Comparison of ENCODE assay signal across 10 mouse cellular contexts in the genomic region with DNA sequence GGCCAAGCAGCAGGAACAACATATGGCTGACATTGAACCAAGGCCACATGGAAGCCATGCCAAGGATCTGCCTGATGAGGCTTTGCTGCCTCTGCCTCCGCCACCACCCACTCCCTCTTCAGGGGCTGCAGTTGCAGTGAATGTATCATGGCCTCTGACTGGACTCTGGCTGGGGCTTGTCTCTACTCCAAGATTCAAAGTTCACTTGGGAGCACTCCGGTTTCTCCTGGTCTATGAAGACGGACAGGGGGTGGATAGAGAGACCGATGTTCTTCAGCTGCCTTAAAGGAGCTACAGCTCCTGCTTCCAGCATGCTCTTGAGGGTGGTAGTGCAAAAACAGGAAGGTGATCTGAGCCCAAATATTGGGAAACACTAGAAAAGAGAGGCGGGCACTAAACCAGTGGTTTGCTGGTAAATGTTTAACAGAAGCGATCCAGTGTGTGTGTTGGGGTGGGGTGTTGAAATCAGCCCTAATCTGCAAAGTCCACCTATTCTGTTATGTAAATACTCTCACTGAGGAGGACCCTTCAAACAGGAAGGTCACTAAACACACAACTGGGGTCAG. TPM values are rescaled to one million over a fixed set of nuclear protein-coding genes. Genes with fewer than 3 reads are reported as not detected.
DNase-seq lines count a peak whose midpoint lies in the region; ATAC-seq and TF ChIP-seq lines count a peak whose summit lies in the region.
"Had no signal": no experiment of that assay in that cellular context is flagged by ENCODE, and none has a peak within 500 bp of the region (broad histone marks: within the 10 kb centered on the region; RNA-seq: fewer than 3 reads in every experiment).

No protein-coding gene starts in this region.

- no peak overlapping the region for H3K4me3 ChIP-seq in kidney, embryonic 15.5 days (replicated peaks)
- H3K4me3 ChIP-seq in lung, embryonic 14.5 days (ENCODE audit: low read depth, low read length): no peak overlapping the region
- H3K4me3 ChIP-seq in stomach, embryonic 14.5 days (ENCODE audit: low read depth, low read length): no peak overlapping the region
- H3K4me3 ChIP-seq in midbrain, embryonic 10.5 days: no peak overlapping the region
- H3K4me3 ChIP-seq: midbrain, embryonic 12.5 days had no signal

- 59% methylated on average over 6 of the region's 6 CpGs for WGBS in kidney, embryonic 15.5 days
- WGBS in lung, embryonic 14.5 days: 47% methylated on average over 6 of the region's 6 CpGs
- 55% methylated on average over 6 of the region's 6 CpGs for WGBS in stomach, embryonic 14.5 days
- 82% methylated on average over 6 of the region's 6 CpGs for WGBS in midbrain, embryonic 10.5 days

- H3K27ac ChIP-seq in kidney, embryonic 15.5 days: peak overlapping the region; percentile 84
- peak overlapping the region; percentile 69; the same call in 1 of the 2 replicates for H3K27ac ChIP-seq in lung, embryonic 14.5 days (ENCODE audit: low read depth)
- H3K27ac ChIP-seq in stomach, embryonic 14.5 days (ENCODE audit: low read length): peak overlapping the region; percentile 68
- H3K27ac ChIP-seq in midbrain, embryonic 10.5 days (replicated peaks): no peak overlapping the region
- H3K27ac ChIP-seq: midbrain, embryonic 12.5 days had no signal

- no peaks in the 10 kb centered on the region for H3K36me3 ChIP-seq in kidney, embryonic 15.5 days
- no peaks in the 10 kb centered on the region for H3K36me3 ChIP-seq in lung, embryonic 14.5 days (ENCODE audit: insufficient read depth)
- H3K36me3 ChIP-seq in stomach, embryonic 14.5 days (ENCODE audit: control insufficient read depth, insufficient read depth, low read length): no peaks in the 10 kb centered on the region
- H3K36me3 ChIP-seq in midbrain, embryonic 10.5 days: no peaks in the 10 kb centered on the region
- H3K36me3 ChIP-seq: midbrain, embryonic 12.5 days had no signal

- H3K9ac ChIP-seq in kidney, embryonic 15.5 days: no peak overlapping the region
- no peak overlapping the region for H3K9ac ChIP-seq in lung, embryonic 14.5 days
- H3K9ac ChIP-seq in stomach, embryonic 14.5 days (replicated peaks; ENCODE audit: low read depth, low read length): no peak overlapping the region
- H3K9ac ChIP-seq: midbrain, embryonic 12.5 days had no signal

- no peaks in the 10 kb centered on the region for H3K27me3 ChIP-seq in kidney, embryonic 15.5 days
- no peaks in the 10 kb centered on the region for H3K27me3 ChIP-seq in lung, embryonic 14.5 days (ENCODE audit: insufficient read depth, low read length)
- H3K27me3 ChIP-seq in stomach, embryonic 14.5 days (ENCODE audit: control insufficient read depth, insufficient read depth, low read length): no peaks in the 10 kb centered on the region
- H3K27me3 ChIP-seq in midbrain, embryonic 10.5 days (ENCODE audit: low read depth, poor library complexity, severe bottlenecking): peaks cover 17% of the 10 kb centered on the region

- ATAC-seq in kidney, embryonic 15.5 days (replicated peaks; ENCODE audit: low FRiP score): peak; percentile 50
- ATAC-seq in lung, embryonic 14.5 days (ENCODE audit: insufficient read depth): no peak
- peak; percentile 55; the same call in 1 of the 2 replicates for ATAC-seq in stomach, embryonic 14.5 days (ENCODE audit: insufficient number of reproducible peaks, insufficient read depth, low FRiP score, low read depth)

- no peaks in the 10 kb centered on the region for H3K9me3 ChIP-seq in kidney, embryonic 15.5 days (replicated peaks)
- no peaks in the 10 kb centered on the region for H3K9me3 ChIP-seq in lung, embryonic 14.5 days (ENCODE audit: low read depth, low read length)
- no peaks in the 10 kb centered on the region for H3K9me3 ChIP-seq in stomach, embryonic 14.5 days (ENCODE audit: control insufficient read depth, low read depth, low read length)
- H3K9me3 ChIP-seq in midbrain, embryonic 10.5 days (replicated peaks): no peaks in the 10 kb centered on the region
- H3K9me3 ChIP-seq: midbrain, embryonic 12.5 days had no signal

- no peak overlapping the region for H3K4me2 ChIP-seq in kidney, embryonic 15.5 days
- 0 out of 2 replicates have a peak overlapping the region, but pooled peaks have one; percentile 20 for H3K4me2 ChIP-seq in lung, embryonic 14.5 days
- H3K4me2 ChIP-seq in stomach, embryonic 14.5 days (replicated peaks; ENCODE audit: low read depth, low read length): no peak overlapping the region
- H3K4me2 ChIP-seq: midbrain, embryonic 12.5 days had no signal

- peak; percentile 2 for DNase-seq in gastrocnemius, postnatal 10 days
- no peak for DNase-seq in gastrocnemius, postnatal 25 days
- no peak for DNase-seq in lung, embryonic 14.5 days
- no peak for DNase-seq in urinary bladder, postnatal 10 days (ENCODE audit: low spot score)
- no peak for DNase-seq in ovary, adult 18-20 months (ENCODE audit: low spot score)
- DNase-seq in midbrain, embryonic 10.5 days (ENCODE audit: low spot score): no peak
- DNase-seq: layer of hippocampus, adult 9-11 months had no signal

- H3K4me1 ChIP-seq in kidney, embryonic 15.5 days: peaks cover 35% of the 10 kb centered on the region
- H3K4me1 ChIP-seq in lung, embryonic 14.5 days (ENCODE audit: insufficient read depth): peaks cover 17% of the 10 kb centered on the region
- peaks cover 16% of the 10 kb centered on the region for H3K4me1 ChIP-seq in stomach, embryonic 14.5 days (ENCODE audit: control insufficient read depth, insufficient read depth, low read length)
- H3K4me1 ChIP-seq in midbrain, embryonic 10.5 days: peaks cover 18% of the 10 kb centered on the region

- no peak for TF ChIP-seq CTCF in lung, embryonic 14.5 days (IDR thresholded peaks at IDR 0.05; ENCODE audit: low read depth)

RNA-seq across cellular contexts. Expression of a gene that starts 3.7 kb away (rescaled TPM):
- 10 to 100 TPM; 22.3 to 24.5 TPM for total RNA-seq in gastrocnemius, postnatal 10 days (2021)
- 10 to 100 TPM in 1 of 2 experiments, 1 to 10 TPM in 1; 7.9 to 14.4 TPM for total RNA-seq in gastrocnemius, postnatal 25 days (2021)
- polyA plus RNA-seq in kidney, embryonic 15.5 days (2015; fragmentation: Nextera tagmentation; extraction: Ambion mirVana): 31.5 and 33.7 TPM in 2 replicates
- 22.7 and 26.7 TPM in 2 replicates for polyA plus RNA-seq in lung, embryonic 14.5 days (2014; fragmentation: Nextera tagmentation; extraction: Ambion mirVana)
- polyA plus RNA-seq in stomach, embryonic 14.5 days (2014; fragmentation: Nextera tagmentation; extraction: Ambion mirVana): 18.8 and 19.2 TPM in 2 replicates
- 35.3 and 39.7 TPM in 2 replicates for polyA plus RNA-seq in midbrain, embryonic 10.5 days (2016; fragmentation: Nextera tagmentation; extraction: Ambion mirVana)

RNA-seq across cellular contexts. Expression of a gene that starts 6.3 kb away (rescaled TPM):
- total RNA-seq in gastrocnemius, postnatal 10 days (2021): 10 to 100 TPM; 13.1 to 15.2 TPM
- 10 to 100 TPM in 1 of 2 experiments, 1 to 10 TPM in 1; 4.8 to 14.0 TPM for total RNA-seq in gastrocnemius, postnatal 25 days (2021)
- 15.9 and 17.1 TPM in 2 replicates for polyA plus RNA-seq in kidney, embryonic 15.5 days (2015; fragmentation: Nextera tagmentation; extraction: Ambion mirVana)
- polyA plus RNA-seq in lung, embryonic 14.5 days (2014; fragmentation: Nextera tagmentation; extraction: Ambion mirVana): 12.7 and 13.3 TPM in 2 replicates
- 13.6 and 16.5 TPM in 2 replicates for polyA plus RNA-seq in stomach, embryonic 14.5 days (2014; fragmentation: Nextera tagmentation; extraction: Ambion mirVana)
- polyA plus RNA-seq in midbrain, embryonic 10.5 days (2016; fragmentation: Nextera tagmentation; extraction: Ambion mirVana): 18.2 and 18.7 TPM in 2 replicates

RNA-seq across cellular contexts. Expression of a gene that starts 10.2 kb away (rescaled TPM):
- total RNA-seq in gastrocnemius, postnatal 10 days (2021): 10 to 100 TPM; 48.0 to 52.3 TPM
- 10 to 100 TPM; 37.8 to 38.2 TPM for total RNA-seq in gastrocnemius, postnatal 25 days (2021)
- polyA plus RNA-seq in kidney, embryonic 15.5 days (2015; fragmentation: Nextera tagmentation; extraction: Ambion mirVana): 132 and 144 TPM in 2 replicates
- 86.0 and 91.5 TPM in 2 replicates for polyA plus RNA-seq in lung, embryonic 14.5 days (2014; fragmentation: Nextera tagmentation; extraction: Ambion mirVana)
- 91.3 and 99.6 TPM in 2 replicates for polyA plus RNA-seq in stomach, embryonic 14.5 days (2014; fragmentation: Nextera tagmentation; extraction: Ambion mirVana)
- 138 and 180 TPM in 2 replicates for polyA plus RNA-seq in midbrain, embryonic 10.5 days (2016; fragmentation: Nextera tagmentation; extraction: Ambion mirVana)

RNA-seq across cellular contexts. Expression of a gene that starts 16.3 kb away (rescaled TPM):
- total RNA-seq in gastrocnemius, postnatal 10 days (2021): 10 to 100 TPM; 11.0 to 15.7 TPM
- total RNA-seq in gastrocnemius, postnatal 25 days (2021): 1 to 10 TPM; 6.5 to 8.1 TPM
- polyA plus RNA-seq in kidney, embryonic 15.5 days (2015; fragmentation: Nextera tagmentation; extraction: Ambion mirVana): 56.3 and 58.9 TPM in 2 replicates
- 53.7 and 66.6 TPM in 2 replicates for polyA plus RNA-seq in lung, embryonic 14.5 days (2014; fragmentation: Nextera tagmentation; extraction: Ambion mirVana)
- 24.4 and 31.2 TPM in 2 replicates for polyA plus RNA-seq in stomach, embryonic 14.5 days (2014; fragmentation: Nextera tagmentation; extraction: Ambion mirVana)
- 31.8 and 33.7 TPM in 2 replicates for polyA plus RNA-seq in midbrain, embryonic 10.5 days (2016; fragmentation: Nextera tagmentation; extraction: Ambion mirVana)

RNA-seq across cellular contexts. Expression of a gene that starts 22.7 kb away (rescaled TPM):
- total RNA-seq in gastrocnemius, postnatal 10 days (2021): 100 to 1,000 TPM; 101 to 114 TPM
- total RNA-seq in gastrocnemius, postnatal 25 days (2021): 100 to 1,000 TPM; 109 to 113 TPM
- 134 and 147 TPM in 2 replicates for polyA plus RNA-seq in kidney, embryonic 15.5 days (2015; fragmentation: Nextera tagmentation; extraction: Ambion mirVana)
- polyA plus RNA-seq in lung, embryonic 14.5 days (2014; fragmentation: Nextera tagmentation; extraction: Ambion mirVana): 134 TPM in 2 replicates
- polyA plus RNA-seq in stomach, embryonic 14.5 days (2014; fragmentation: Nextera tagmentation; extraction: Ambion mirVana): 114 and 129 TPM in 2 replicates
- 148 and 153 TPM in 2 replicates for polyA plus RNA-seq in midbrain, embryonic 10.5 days (2016; fragmentation: Nextera tagmentation; extraction: Ambion mirVana)
